Mouse (Mus musculus): ENCODE measurements around the gene Park7.

GRCm38 (mm10) chr4:150896896-150897624 lies 17.2 kb downstream of the Park7 start:
- TF ChIP-seq CTCF (IDR thresholded peaks at IDR 0.05; ENCODE audit: low read depth, low read length) (no peak), POLR2A (IDR thresholded peaks at IDR 0.05; ENCODE audit: borderline replicate concordance, low read depth, low read length) (no peak)

Data from bone marrow macrophage, adult 2 months (primary cell).